Mouse (Mus musculus) heart, postnatal 4 days (tissue): ENCODE measurements around the gene Glb1l. TPM values are rescaled to one million over a fixed set of nuclear protein-coding genes. Genes with fewer than 3 reads are reported as not detected.
"Not testable (repeated sequence)": the region's sequence is repeated elsewhere in the genome, so short reads cannot be mapped to it uniquely, and the experiment has no call there.

Experiments
- DNase-seq: peaks from one replicate; pipeline ENCODE4 v3.0.0; 2021
- total RNA-seq, 2 experiments: library from RNA; stranded (reverse); gene quantifications; 2 replicates each; pipeline ENCODE4 v1.2.3; 2021

Glb1l gene
- total RNA-seq, result 10 to 100 TPM; 10.7 to 12.7 TPM

DNA sequence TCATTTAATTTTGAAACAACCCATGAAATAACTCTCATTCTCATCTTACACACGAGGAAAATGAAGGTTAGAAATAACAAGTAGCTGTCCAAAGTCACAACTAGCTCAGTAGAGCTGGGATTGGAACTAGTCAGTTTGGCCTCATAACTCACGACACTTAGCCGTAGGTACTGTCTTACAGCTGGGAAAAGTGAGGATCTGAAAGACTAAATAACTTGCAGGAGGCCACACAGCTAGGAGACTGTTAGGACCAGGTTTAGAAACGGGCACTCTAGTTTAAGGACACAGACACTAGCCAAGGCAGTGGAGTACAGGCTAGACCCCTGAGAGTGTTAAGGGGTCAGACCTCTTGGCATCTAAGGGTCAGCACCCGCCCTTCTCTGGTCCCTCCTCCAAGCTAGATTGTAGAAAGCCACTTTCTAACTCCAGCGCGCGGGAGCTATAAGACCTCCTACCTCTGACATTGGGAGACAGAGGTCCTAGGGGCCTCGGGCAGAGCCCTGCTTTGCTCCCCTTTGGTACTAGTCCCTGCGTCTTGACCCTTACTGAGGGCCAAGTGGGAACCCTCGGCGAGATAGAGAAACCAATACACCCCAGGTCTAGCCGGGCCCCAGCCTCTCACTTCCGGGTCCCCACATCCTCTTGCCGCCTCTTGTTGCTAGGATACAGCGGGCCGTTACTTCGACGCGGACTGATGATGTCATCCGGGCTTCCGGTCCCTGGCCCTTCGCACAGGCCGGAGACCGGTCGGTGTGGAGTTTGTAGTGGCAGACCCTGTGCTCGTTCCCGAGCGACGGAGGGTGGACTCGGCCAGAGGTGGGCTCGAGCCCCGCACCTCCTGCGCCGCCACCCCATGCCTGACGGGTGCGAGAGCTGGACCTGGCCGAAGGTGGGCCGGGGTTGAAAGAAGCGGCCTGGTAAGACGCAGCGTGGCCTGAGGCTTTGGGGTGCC is at the start of gene Glb1l, which contains the start of gene Stk16:
TSS of gene Glb1l (minus strand) at position 678 of the 952 bp plus-strand sequence.
TSS of gene Stk16 (plus strand) at position 703 of the 952 bp plus-strand sequence.
- DNase-seq, result peak; percentile 97

DNA sequence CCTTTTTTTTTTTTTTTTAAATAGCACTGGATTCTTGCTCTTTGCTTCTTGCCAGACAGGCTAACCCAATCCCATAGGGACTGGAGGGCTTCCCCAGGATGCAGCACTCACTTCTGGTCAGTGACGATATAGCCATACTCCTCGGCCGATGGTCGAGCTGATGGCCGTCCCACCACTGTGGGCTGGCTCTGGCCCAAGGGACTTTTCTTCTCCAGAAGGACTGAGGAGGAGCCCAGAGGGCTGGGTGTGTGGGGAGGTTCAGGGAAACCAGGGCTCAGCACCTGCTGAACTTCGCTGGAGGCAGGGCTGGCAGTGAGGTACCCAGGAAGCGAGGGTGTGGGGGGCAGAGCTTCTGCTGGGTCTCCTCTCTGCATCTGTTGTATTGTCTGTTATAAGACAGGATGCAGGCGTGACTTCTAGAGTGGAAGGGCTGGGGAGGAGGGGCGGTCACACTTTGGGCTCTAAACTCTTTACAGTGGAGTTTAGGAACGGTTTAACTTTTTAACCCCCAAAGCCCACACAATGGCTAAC is 45.0 kb upstream of the Glb1l start:
- no peak for DNase-seq

DNA sequence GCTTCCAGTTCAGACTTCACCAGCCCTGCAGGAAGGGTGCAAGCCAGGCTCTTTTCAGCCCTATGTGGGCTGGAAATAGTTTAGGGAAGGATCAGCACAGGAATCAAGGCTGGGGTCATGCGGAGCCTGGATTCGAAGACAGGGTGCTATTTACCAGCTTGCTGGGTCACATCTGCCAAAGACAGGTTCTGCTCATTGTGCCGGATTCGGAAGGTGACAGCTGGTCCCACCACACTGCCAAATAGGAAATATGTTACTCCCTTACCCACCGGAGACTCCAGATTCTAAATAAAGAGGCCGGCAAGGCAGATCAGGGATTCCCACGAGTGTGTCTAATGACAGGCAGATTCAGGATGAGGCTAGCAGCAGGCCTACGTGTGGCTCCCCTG is 44.0 kb upstream of the Glb1l start:
- DNase-seq, result no peak

DNA sequence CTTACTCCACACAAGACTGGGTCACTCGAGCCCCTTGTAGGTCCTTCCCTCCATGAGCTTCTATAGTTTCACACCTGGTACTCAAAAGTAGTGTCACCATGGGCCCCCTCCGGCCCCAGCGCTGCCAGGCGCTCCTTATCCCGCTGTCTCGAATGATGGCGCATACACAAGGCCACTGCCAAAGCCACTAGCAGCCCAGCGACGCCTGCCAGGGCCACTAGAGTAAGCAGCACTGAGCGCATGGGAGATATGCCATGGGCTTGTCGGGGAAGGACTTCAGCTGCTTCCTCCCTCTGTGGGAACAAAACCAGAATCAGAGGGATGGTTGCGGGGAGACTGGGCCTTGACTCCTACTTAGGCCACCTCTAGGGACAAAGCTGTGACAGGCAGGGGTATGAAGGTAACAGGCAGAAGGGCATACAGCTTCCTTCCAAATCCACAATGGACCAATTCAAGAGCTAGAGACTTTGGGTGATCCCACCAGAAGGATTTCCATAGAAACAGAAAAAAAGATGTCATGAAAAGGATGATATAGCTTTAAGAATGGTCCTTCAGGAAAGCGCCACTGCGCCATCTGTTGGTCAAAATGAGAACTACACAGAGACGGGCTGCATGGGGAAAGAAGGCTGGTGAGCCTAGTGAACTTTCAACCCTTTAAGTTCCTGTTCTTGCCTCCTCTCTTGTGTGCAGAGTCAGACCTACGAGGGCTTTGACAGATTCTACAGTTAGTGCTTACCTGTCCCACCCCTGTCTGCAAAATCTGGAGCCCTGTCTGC is 43.4 kb upstream of the Glb1l start:
- DNase-seq, result peak; percentile 90

DNA sequence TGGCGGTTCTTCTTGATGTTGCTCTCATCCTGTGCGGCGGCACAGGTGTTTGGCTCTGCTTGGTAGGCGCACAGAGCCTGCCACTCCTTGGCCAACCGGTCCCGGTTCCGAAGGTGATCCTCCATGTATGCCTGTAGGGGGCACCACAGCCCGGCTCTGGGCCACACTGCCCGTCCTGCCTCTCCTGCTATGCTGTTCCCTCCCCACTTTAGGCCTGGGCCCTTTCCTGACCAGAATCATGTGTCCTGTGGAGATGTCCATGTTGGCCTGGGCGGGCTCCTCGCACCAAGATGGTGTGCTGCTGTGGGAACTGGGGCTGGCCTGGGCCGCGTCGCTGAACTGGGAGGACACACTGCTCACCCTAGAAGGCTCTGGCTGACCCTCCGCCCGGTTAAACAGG is 42.4 kb upstream of the Glb1l start:
- DNase-seq, result no peak

DNA sequence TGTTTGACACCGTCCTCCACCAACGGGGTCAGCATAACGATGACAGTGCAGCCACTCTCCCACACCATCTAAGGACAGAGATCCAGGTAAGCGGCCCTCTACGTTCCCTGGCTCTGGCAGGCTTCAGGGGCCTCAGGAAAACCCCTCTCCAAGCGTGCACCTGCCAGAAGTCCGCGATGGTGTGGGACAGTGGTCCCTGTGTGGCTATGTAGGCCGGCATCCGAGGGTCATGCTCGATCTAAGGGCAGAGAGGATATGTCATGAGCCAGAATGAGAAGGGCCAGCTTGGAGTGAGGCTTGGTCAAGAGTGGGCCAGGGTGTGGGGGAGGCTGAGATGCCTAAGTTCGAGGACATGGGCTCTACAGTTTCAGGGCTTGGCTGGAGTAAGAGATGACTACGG is 41.7 kb upstream of the Glb1l start:
- no peak for DNase-seq

DNA sequence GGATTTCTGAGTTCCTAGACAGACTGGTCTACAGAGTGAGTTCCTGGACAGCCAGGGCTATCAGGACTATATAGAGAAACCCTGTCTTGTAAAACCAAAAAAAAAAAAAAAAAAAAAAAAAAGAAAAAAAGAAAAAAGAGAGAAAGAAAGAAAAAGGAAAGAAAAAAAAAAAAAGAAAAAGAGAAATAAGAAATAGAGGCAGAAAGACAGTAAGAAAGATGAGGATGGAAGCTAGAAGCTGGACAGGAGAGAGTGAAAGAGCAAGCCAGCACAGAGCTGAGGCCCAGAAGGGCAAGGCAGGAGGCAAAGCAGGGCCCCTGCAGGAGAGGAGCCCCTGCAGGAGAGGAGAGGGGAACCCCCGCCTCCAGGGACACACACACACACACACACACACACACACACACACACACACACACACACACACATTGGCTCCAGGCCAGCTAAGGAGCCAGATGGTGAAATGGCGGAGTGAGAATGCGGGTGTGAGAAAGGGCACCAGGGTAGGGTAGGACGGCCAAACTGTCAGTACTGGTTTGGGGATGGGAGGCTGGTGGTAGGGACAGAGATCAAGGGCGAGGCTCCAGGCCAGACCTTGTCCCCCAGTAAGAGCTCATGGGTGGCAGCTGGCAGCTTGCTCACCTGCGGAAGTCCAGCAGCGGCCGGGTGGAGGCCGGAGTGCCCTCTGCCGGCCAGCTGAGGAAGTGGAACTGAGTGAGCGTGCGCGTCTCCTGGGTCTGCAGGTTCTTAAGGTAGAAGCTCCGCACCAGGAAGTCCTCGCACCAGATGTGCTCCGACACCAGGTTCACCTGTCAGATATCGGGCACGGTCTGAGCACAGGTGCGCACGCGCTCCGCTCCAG is 40.7 kb upstream of the Glb1l start:
- peak; percentile 85 for DNase-seq

DNA sequence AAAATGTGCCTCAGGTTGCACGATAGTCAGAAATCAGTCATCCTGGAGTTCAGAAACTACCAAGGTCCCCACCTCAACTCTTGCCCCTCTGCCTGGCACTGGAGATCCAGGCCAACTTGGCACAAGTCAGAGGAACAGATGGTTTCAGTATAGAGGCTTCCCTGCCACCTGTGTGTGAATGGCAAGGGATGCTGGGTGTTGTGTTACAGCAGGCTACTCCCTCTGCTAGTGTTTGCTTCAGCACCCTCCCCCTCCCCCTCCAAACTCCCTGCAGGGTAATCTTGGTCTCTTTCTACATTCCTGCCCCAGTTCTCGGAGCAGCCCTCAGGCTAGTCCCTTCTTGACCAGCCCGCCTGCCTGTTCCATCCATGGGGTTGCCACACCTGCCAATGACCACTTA is 39.9 kb upstream of the Glb1l start:
- no peak for DNase-seq

DNA sequence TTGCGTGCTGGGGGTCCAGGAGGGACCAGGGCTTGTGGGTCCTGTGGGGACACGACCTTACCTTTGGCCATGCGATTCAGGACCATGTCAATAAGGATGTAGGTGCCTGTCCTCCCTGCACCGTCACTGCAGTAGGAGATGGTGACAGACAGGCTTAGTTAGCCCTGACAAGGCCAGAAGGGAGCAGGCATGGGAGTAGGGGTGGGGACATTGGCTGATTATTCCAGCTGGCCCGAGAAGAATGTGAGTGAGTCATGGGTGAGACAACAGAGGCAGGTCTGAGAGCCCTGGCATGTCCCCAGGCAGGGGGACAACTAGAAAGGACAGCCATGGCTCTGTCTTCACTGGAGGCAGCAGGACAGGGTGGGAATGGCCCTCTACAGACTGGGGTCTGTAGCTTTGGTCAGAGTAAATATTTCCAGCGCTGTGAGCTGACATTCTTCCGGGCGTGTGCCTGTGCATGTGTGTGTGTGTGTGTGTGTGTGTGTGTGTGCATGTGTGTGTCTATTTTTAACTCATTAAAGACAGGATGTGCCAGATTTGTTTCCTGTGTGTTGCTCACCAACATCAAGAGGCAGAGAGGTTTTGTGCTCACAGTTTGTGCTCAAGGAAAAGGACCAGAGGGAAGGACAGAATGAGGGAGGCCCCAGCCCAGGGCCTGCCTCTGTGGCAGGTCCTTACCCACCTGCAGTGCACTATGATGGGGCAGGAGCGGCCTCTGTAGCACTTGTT is 37.6 kb upstream of the Glb1l start:
- DNase-seq, result peak; percentile 82

DNA sequence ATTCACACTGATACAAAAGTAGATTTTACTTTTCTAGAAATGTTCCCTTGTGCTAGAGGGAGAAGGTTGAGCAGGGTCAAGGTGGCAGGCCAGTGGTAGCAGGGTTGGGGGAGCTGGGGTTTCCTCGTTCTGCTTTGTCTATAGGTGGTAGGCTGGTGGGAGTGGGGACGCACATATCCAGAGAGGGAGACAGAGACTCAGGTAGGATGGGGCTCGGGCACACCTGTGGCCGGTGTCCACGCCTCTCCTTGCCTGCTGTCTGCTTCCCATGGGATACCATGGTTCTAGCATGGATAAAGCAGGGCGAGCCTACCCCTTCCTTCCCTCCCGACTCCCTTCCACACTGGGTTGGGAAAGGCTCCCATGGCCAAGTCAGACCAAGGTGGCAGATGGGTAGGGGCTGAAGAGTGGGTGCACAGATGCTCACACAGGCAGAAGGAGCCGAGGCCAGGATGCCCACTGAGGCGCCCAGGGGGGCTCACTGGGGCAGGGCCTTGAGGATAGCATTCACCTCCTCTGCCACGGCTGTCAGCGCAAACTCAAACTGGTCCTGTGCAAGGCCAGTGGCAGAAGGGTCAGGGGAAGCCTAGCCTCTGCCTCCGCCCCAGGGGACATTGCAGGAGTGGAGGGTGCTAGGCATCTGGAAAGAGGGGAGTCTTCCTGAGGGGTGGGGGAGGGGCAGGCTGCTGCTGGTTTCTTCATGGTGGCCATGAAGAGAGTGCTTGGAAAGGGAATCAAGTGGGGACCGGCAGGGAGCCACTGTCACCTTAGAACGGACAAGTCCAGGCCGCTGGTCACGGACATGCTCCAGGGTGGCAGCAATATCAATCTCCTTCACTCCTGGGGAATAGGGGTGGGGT is 36.7 kb upstream of the Glb1l start:
- DNase-seq, result no peak

DNA sequence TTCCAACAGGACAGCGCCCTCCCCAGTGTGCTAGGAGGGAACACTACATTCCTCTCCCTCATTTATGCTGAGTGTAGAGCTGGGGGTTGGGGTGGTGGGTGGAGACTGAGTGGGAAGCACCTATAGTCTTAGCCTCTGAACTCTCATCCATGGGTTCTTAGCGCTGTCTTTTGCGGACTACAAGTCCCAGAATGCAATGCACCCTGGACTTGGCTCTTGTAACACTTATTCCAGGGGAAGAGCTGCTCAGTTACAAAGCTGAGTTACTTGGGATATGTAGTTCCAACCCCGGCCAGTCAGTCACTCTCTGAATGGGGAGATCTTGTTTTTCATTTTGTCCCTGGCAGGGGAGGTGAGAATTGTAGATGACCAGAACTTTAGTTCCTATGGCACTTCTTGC is 34.2 kb upstream of the Glb1l start:
- DNase-seq, result peak; percentile 65

DNA sequence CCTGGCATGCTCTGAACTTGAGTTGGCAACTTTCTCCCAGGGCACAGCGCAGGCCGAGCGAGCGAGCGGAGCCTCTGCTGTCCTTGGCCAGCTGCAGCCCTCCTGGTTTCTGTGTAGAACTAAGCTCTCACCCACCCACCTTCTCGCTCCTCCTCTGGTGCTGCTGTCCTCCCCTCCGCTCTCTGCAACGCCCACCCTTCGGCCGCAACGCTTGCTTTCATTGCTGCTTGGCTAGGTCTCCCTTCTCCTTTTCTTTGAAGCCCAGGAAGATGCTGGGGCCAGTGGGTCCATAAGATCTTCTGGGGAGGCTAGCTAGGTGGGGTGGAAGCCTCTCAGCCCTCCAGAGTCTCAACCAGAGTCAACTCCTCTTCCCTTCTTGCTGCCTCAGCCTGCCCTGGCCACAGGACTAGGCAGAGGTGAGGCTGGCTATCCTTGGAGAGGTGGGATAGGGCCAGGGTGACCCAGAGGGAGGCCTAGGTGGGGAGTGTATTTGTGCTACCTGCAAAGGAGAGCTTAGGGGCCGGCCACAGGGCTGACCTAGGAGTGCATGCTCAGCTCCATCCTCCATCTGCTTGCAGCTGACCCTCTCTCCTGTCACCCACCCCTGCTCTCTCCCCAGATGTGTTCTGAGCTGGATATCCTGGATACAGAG is 33.7 kb upstream of the Glb1l start:
- no peak for DNase-seq

DNA sequence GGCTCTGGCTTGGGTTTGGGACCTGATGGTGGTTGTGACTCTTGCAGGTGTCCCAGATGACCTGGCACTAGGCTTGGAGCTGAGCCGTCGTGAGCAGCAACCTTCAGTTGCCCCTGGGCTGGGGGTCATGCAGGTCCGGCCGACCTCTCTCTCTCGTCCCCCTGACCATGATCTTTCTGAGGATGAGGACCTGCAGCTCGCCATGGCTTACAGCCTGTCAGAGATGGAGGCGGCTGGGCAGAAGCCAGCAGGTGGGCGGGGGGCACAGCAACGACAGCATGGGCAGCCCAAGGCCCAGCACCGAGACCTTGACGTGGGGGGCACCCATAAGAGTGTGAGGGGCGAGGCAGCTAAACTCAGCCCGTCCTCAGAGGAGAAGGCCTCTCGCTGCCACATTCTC is 32.8 kb upstream of the Glb1l start:
- no peak for DNase-seq

DNA sequence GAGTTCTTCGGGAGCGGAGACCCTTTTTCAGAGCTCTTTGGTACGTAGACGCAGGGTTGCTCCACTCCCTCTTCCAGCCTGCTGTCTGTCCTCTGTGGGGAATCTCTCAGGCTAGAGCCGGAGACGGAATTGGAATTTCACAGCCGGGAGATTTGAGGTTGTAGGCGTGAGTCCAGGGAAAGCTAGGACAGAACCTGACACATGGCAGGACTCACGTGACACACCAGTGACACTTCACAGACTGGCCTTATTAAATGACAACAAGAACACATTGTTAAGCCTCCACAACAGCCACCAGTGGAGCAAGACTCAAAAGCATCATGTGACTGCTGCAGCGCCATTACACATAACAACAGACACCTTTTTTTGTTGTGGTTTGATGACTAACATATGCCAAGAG is 29.0 kb upstream of the Glb1l start:
- DNase-seq, result peak; percentile 53

DNA sequence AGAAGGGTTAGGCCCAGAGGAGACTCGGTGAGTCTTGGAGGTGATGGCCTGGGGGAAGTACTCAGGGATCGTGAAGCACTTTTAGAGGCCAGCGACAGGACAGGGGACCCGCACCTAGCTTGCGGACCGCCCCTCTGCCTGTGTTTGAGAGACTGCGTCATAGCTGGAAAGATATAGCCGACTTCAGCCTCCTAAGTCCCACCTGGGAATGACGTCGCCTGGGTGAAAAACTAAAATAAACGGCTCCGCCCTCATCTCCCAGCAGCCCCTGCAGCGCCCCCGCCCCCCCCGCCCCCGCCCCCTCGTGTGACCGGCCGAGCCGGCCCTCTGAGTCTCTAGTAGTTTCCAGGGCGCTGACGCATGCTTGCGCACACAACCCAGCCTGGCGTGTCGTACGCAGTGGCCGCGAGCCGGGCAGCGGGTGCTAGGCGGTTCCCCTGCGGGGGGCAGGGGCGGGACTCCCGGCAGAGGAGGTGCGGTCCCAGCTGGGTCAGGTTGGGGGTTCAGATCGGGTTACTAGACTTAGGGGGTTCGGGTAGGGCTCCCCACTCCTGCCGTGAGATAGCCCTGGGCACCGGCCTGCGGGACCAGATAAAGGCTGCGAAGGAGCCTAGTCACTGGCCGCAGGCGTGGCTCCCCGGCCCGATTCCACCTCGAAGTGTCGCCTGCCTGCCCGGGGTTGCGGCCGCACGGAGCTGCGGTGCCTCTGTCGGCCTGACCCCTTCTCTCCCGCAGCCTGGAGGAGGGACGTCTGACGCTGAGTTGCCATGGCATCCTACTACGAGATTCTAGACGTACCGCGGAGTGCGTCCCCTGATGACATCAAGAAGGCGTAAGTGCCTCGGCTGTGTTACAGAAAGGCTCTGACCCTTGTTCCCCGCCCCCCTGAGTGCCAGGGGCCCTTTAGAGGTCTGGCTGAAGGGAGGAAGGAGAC is 25.8 kb upstream of the Glb1l start, which contains the start of gene Dnajb2:
TSS of gene Dnajb2 (plus strand) at position 290 of the 934 bp plus-strand sequence.
- peak; percentile 90 for DNase-seq

DNA sequence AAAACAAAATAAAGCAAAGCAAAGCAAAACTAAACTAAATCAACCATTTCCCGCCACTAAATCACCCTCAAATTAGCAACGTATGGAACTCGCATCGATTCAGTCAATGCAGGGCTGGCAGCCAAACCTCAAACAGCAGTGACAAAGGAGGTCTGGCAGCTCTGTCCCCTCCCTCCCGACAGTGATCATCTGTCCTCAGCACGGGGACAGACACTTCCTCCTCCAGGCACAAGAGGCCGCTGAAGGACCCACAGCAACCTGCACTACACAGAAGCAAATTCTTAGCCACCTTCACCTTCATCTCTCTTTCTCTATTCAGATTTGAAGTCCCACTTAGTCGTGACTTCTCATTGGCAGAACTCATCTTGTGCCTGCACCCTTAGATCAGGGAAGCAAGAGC is 24.0 kb upstream of the Glb1l start:
- peak; percentile 76 for DNase-seq

DNA sequence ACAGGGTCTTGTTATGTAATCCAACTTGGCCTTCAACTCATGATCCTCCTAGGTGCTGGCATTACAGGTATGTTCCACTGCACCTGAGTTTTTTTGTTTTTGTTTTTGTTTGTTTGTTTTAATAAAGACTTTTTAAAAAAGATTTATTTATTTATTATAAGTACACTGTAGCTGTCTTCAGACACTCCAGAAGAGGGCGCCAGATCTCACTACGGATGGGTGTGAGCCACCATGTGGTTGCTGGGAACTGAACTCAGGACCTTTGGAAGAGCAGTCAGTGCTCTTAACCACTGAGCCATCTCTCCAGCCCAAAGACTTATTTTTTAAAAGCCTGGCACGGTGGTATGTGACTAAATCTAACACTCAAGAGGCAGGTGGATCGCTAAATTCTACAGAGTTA is 21.9 kb upstream of the Glb1l start:
- not testable (repeated sequence) for DNase-seq

DNA sequence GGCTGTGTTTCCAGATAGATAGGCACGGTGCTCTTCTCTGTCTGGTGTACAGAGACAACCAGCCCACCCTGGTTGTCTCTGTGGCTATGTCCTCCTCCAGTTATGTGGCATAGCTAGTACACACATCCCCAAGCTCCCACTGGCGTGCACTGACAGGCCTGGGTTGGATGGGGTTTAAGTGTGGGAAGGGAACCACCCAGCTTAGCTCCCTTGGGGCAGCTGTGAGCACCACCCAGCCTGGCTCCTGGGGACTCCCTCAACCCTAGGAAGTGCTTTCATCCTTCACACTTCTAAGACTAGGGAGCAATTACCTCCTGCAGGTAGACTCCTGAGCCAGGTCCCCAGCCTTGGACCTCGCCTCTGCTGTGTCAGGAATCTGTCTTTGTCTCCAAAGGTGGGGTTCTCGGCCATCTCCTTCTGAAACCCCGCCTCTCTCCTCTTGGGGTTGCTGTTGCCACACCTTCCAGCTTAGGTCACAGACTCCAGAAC is 21.1 kb upstream of the Glb1l start, which contains the start of gene A630095N17Rik:
TSS of gene A630095N17Rik (minus strand) at position 439 of the 489 bp plus-strand sequence.
- no peak for DNase-seq
